Mouse (Mus musculus): ENCODE results near the gene App.

The App gene

GRCm38 (mm10) chr16:85075330-85075729 lies 98.2 kb downstream of the App start:
- DNase-seq (ENCODE audit: low spot score): no peak

GRCm38 (mm10) chr16:85074889-85075288 lies 98.7 kb downstream of the App start:
- DNase-seq (ENCODE audit: low spot score): no peak

GRCm38 (mm10) chr16:85072624-85073023 lies 100.9 kb downstream of the App start:
- DNase-seq (ENCODE audit: low spot score): no peak

- no peak for DNase-seq (ENCODE audit: low spot score)
Observed at GRCm38 (mm10) chr16:85071791-85072190, 101.8 kb downstream of the App start.

- DNase-seq (ENCODE audit: low spot score): no peak
Observed at GRCm38 (mm10) chr16:85071248-85071647, 102.3 kb downstream of the App start.

- DNase-seq (ENCODE audit: low spot score): no peak
Observed at GRCm38 (mm10) chr16:85067254-85067893, 106.2 kb downstream of the App start.

GRCm38 (mm10) chr16:85066227-85066626 lies 107.3 kb downstream of the App start:
- no peak for DNase-seq (ENCODE audit: low spot score)

GRCm38 (mm10) chr16:85064800-85065199 lies 108.8 kb downstream of the App start:
- DNase-seq (ENCODE audit: low spot score): no peak

- no peak for DNase-seq (ENCODE audit: low spot score)
Observed at GRCm38 (mm10) chr16:85062732-85063131, 110.8 kb downstream of the App start.

- DNase-seq (ENCODE audit: low spot score): peak; percentile 45
Observed at GRCm38 (mm10) chr16:85061725-85062124, 111.8 kb downstream of the App start.

- DNase-seq (ENCODE audit: low spot score): no peak
Observed at GRCm38 (mm10) chr16:85058138-85058537, 115.4 kb downstream of the App start.

GRCm38 (mm10) chr16:85056212-85056611 lies 117.4 kb downstream of the App start:
- no peak for DNase-seq (ENCODE audit: low spot score)

- DNase-seq (ENCODE audit: low spot score): no peak
Observed at GRCm38 (mm10) chr16:85053996-85054395, 119.6 kb downstream of the App start.

GRCm38 (mm10) chr16:85047310-85047709 lies 126.3 kb downstream of the App start:
- no peak for DNase-seq (ENCODE audit: low spot score)

GRCm38 (mm10) chr16:85041153-85041959 lies 132.2 kb downstream of the App start:
- DNase-seq (ENCODE audit: low spot score): no peak

GRCm38 (mm10) chr16:85038731-85039130 lies 134.8 kb downstream of the App start:
- no peak for DNase-seq (ENCODE audit: low spot score)

GRCm38 (mm10) chr16:85037969-85038644 lies 135.5 kb downstream of the App start:
- no peak for DNase-seq (ENCODE audit: low spot score)

- no peak for DNase-seq (ENCODE audit: low spot score)
Observed at GRCm38 (mm10) chr16:85035815-85036214, 137.8 kb downstream of the App start.

- DNase-seq (ENCODE audit: low spot score): no peak
Observed at GRCm38 (mm10) chr16:85033747-85034146, 139.8 kb downstream of the App start.

- peak; percentile 6 for DNase-seq (ENCODE audit: low spot score)
Observed at GRCm38 (mm10) chr16:85030810-85031209, 142.8 kb downstream of the App start.

- no peak for DNase-seq (ENCODE audit: low spot score)
Observed at GRCm38 (mm10) chr16:85028396-85028795, 145.2 kb downstream of the App start.

GRCm38 (mm10) chr16:85024706-85025105 lies 148.9 kb downstream of the App start:
- no peak for DNase-seq (ENCODE audit: low spot score)

- DNase-seq (ENCODE audit: low spot score): no peak
Observed at GRCm38 (mm10) chr16:85023106-85023505, 150.5 kb downstream of the App start.
